Mouse (Mus musculus): ENCODE results near the gene Pfkl.

DNA sequence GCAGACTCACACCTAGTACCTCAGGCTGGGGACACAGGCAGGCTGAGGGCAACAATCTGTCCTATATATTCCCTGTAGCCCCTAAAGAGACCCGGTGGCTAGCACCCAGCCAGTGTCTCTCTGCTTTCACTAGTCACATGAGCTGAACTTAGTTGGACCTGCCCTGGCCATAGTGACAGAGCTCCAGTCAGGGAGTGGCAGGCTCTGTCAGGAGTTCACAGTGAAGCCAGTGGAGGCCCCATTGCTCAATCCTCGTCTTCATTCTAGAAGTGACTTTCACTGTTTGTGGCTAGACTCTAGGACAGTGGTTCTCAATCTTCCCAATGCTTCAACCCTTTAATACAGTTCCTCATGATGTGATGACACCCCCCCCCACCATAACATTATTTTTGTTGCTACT is 22.1 kb upstream of the Pfkl start:
- no peak for TF ChIP-seq CTCF (IDR thresholded peaks at IDR 0.05; ENCODE audit: low read depth, low read length)
- TF ChIP-seq POLR2A (IDR thresholded peaks at IDR 0.05; ENCODE audit: borderline replicate concordance, low read depth, low read length), result no peak
